Mouse (Mus musculus) testis, adult 2 months (tissue): ENCODE results near the gene Fam171a1.

Experiments
- CTCF ChIP-seq: fragments of 200-500 bp; IDR thresholded peaks from 2 replicates; pipeline ENCODE4 v1.5.1; 2012; ENCODE audit warnings: low read depth, mild to moderate bottlenecking, inconsistent platforms, low read length, moderate library complexity; ENCODE audit not compliant: control insufficient read depth, insufficient read depth, insufficient replicate concordance
- POLR2A ChIP-seq: fragments of 200-500 bp; IDR thresholded peaks from 2 replicates; pipeline ENCODE4 v1.6.1; 2012; ENCODE audit warnings: low read depth, mild to moderate bottlenecking, inconsistent platforms, low read length, moderate library complexity; ENCODE audit not compliant: control insufficient read depth

GRCm38 (mm10) chr2:3191149-3191548, 77.1 kb downstream of the Fam171a1 start:
- no peak for TF ChIP-seq POLR2A
- no peak for TF ChIP-seq CTCF
